Mouse (Mus musculus) central nervous system, embryonic 18 days (tissue): Measurements from ENCODE around the gene Ces3b. TPM values are rescaled to one million over a fixed set of nuclear protein-coding genes. Genes with fewer than 3 reads are reported as not detected.

Source experiments
- polyA plus RNA-seq: library from polyadenylated mRNA; depleted of rRNA; stranded (reverse); fragments of >200 nt; gene quantifications from 2 replicates; pipeline ENCODE4 v1.2.3, GENCODE M21; 2012; rRNA removed

The Ces3b gene
- not detected in 2 replicates for polyA plus RNA-seq

GRCm38 (mm10) chr8:105083449-105084050, at the start of gene Ces3b:
Gene Ces3b, plus strand, starts transcription at chr8:105083753.

GRCm38 (mm10) chr8:105048371-105048854, 35.1 kb upstream of the Ces3b start, which contains the start of gene Ces3a:
Gene Ces3a, plus strand, starts transcription at chr8:105048601.

GRCm38 (mm10) chr8:105131509-105131908, 48.0 kb downstream of the Ces3b start, which contains the start of gene Ces4a:
Gene Ces4a, plus strand, starts transcription at chr8:105131800.

Other genes starting within 250 kb of the Ces3b start
- 0.05 TPM in 1 of 2 replicates, not detected in the other for gene Ces2c, start 236.7 kb upstream of the Ces3b start, polyA plus RNA-seq
- not detected in 2 replicates for gene Ces2e, start 157.5 kb upstream of the Ces3b start, polyA plus RNA-seq
- not detected in 2 replicates for gene Ces2f, start 136.4 kb upstream of the Ces3b start, polyA plus RNA-seq
- 0.08 and 0.11 TPM in 2 replicates for gene Ces2g, start 122.0 kb upstream of the Ces3b start, polyA plus RNA-seq
- gene Ces2h, start 82.9 kb upstream of the Ces3b start, polyA plus RNA-seq, result not detected in 2 replicates
- gene Ces3a, start 35.2 kb upstream of the Ces3b start, polyA plus RNA-seq, result not detected in 2 replicates
- gene Ces4a, start 48.0 kb downstream of the Ces3b start, polyA plus RNA-seq, result 0.04 and 0.08 TPM in 2 replicates
- gene Cbfb, start 86.9 kb downstream of the Ces3b start, polyA plus RNA-seq, result 27.4 and 27.6 TPM in 2 replicates
- 37.4 and 39.4 TPM in 2 replicates for gene D230025D16Rik, start 141.4 kb downstream of the Ces3b start, polyA plus RNA-seq
- 5.6 and 7.8 TPM in 2 replicates for gene B3gnt9, start 171.4 kb downstream of the Ces3b start, polyA plus RNA-seq
- gene Tradd, start 180.9 kb downstream of the Ces3b start, polyA plus RNA-seq, result 9.0 and 10.3 TPM in 2 replicates
- 1.2 and 1.5 TPM in 2 replicates for gene Fbxl8, start 180.9 kb downstream of the Ces3b start, polyA plus RNA-seq
- gene Hsf4, start 186.0 kb downstream of the Ces3b start, polyA plus RNA-seq, result 0.66 and 1.0 TPM in 2 replicates
- gene Nol3, start 192.4 kb downstream of the Ces3b start, polyA plus RNA-seq, result 2.1 and 2.2 TPM in 2 replicates
- gene 4931428F04Rik, start 206.1 kb downstream of the Ces3b start, polyA plus RNA-seq, result 173 and 209 TPM in 2 replicates
- 8.0 and 9.1 TPM in 2 replicates for gene Exoc3l, start 212.3 kb downstream of the Ces3b start, polyA plus RNA-seq
- gene E2f4, start 213.9 kb downstream of the Ces3b start, polyA plus RNA-seq, result 73.3 and 73.4 TPM in 2 replicates
- 1.3 and 1.8 TPM in 2 replicates for gene Elmo3, start 221.8 kb downstream of the Ces3b start, polyA plus RNA-seq
- gene Lrrc29, start 242.5 kb downstream of the Ces3b start, polyA plus RNA-seq, result 1.2 and 1.4 TPM in 2 replicates
- 119 and 132 TPM in 2 replicates for gene Tmem208, start 242.6 kb downstream of the Ces3b start, polyA plus RNA-seq